Mouse (Mus musculus) forebrain, embryonic 10.5 days (tissue): ENCODE results near the gene Hsd17b1. TPM values are rescaled to one million over a fixed set of nuclear protein-coding genes. Genes with fewer than 3 reads are reported as not detected.

Experiments used
- DNase-seq: peaks from one replicate; pipeline ENCODE4 v3.0.0-alpha.2; 2017; ENCODE audit warnings: low spot score; ENCODE audit errors: extremely low spot score
- H3K27ac ChIP-seq: fragments of 300-500 bp; sonication (generic); 2 replicates; pipeline ENCODE4 v1.5.1; 2016; ENCODE audit warnings: mild to moderate bottlenecking
- H3K27me3 ChIP-seq: fragments of 300-500 bp; sonication (generic); 2 replicates; pipeline ENCODE4 v1.6.1; 2016; ENCODE audit warnings: mild to moderate bottlenecking; ENCODE audit not compliant: poor library complexity, severe bottlenecking
- H3K36me3 ChIP-seq: fragments of 300-500 bp; sonication (generic); replicated peaks from 2 replicates; pipeline ENCODE4 v1.6.1; 2016; ENCODE audit warnings: mild to moderate bottlenecking, moderate library complexity
- H3K4me1 ChIP-seq: fragments of 300-500 bp; sonication (generic); 2 replicates; pipeline ENCODE4 v1.6.1; 2016
- H3K4me3 ChIP-seq: fragments of 300-500 bp; sonication (generic); 2 replicates; pipeline ENCODE4 v1.5.1; 2016; ENCODE audit warnings: mild to moderate bottlenecking, moderate library complexity
- H3K9me3 ChIP-seq: fragments of 300-500 bp; sonication (generic); 2 replicates; pipeline ENCODE4 v1.6.1; 2016; ENCODE audit warnings: mild to moderate bottlenecking, moderate library complexity
- WGBS: fragments of 180-500 bp; shearing (Covaris S2); methylation state at CpG from one replicate; pipeline ENCODE4 v1.1.7; 2016; 5-methylcytosine and 5-hydroxymethylcytosine counted together
- polyA plus RNA-seq: library from polyadenylated mRNA; unstranded; fragments of >200 nt; fragmentation: Nextera tagmentation; extraction: Ambion mirVana; gene quantifications from 2 replicates; pipeline ENCODE4 v1.2.1, GENCODE M21; 2016

Hsd17b1 gene
- polyA plus RNA-seq, 1 experiment from 2014 or later, result 0.10 TPM

GRCm38 (mm10) chr11:101062971-101063675 is 15.1 kb upstream of the Hsd17b1 start:
- Histone ChIP-seq H3K27me3 (peaks cover 10% of the 10 kb centered on the region; the same call in 1 of the 2 replicates), H3K4me3 (no peak overlapping the region), H3K4me1 (peaks cover 39% of the 10 kb centered on the region), H3K27ac (peak overlapping the region; percentile 70), H3K36me3 (peaks cover 46% of the 10 kb centered on the region), H3K9me3 (no peaks in the 10 kb centered on the region)
- WGBS, result 79% methylated on average over 14 of the region's 14 CpGs
- DNase-seq, result no peak

GRCm38 (mm10) chr11:101063676-101064327 is 14.4 kb upstream of the Hsd17b1 start:
- Histone ChIP-seq H3K4me3 (no peak overlapping the region), H3K4me1 (peaks cover 34% of the 10 kb centered on the region), H3K36me3 (peaks cover 40% of the 10 kb centered on the region), H3K27ac (peak overlapping the region; percentile 70), H3K9me3 (no peaks in the 10 kb centered on the region), H3K27me3 (peaks cover 17% of the 10 kb centered on the region)
- no peak for DNase-seq
- 71% methylated on average over 12 of the region's 12 CpGs for WGBS

- no peak overlapping the region for H3K27ac ChIP-seq
- WGBS, result 84% methylated on average over 4 of the region's 4 CpGs
- peaks cover 37% of the 10 kb centered on the region for H3K4me1 ChIP-seq
- DNase-seq, result no peak
- peaks cover 33% of the 10 kb centered on the region for H3K36me3 ChIP-seq
- H3K4me3 ChIP-seq, result no peak overlapping the region
- no peaks in the 10 kb centered on the region for H3K9me3 ChIP-seq
- H3K27me3 ChIP-seq, result peaks cover 23% of the 10 kb centered on the region
These were observed 13.7 kb upstream of the Hsd17b1 start for GRCm38 (mm10) chr11:101064462-101064861.

- WGBS, result 90% methylated on average over 9 of the region's 9 CpGs
- peaks cover 28% of the 10 kb centered on the region for H3K36me3 ChIP-seq
- DNase-seq, result no peak
- peaks cover 41% of the 10 kb centered on the region for H3K4me1 ChIP-seq
- peaks cover 23% of the 10 kb centered on the region for H3K27me3 ChIP-seq
- no peak overlapping the region for H3K4me3 ChIP-seq
- H3K27ac ChIP-seq, result no peak overlapping the region
- H3K9me3 ChIP-seq, result no peaks in the 10 kb centered on the region
These were observed 13.2 kb upstream of the Hsd17b1 start for GRCm38 (mm10) chr11:101065002-101065401.

- H3K27ac ChIP-seq, result peak overlapping the region; percentile 71
These were observed 11.4 kb upstream of the Hsd17b1 start for GRCm38 (mm10) chr11:101066549-101067412.

GRCm38 (mm10) chr11:101069391-101070188 is 8.6 kb upstream of the Hsd17b1 start, which contains the start of gene Naglu:
Gene Naglu (plus strand): TSS chr11:101070012.
- DNase-seq, result peak; percentile 94
- peak within 1 kb of the TSS; percentile 90 for H3K27ac ChIP-seq

More at GRCm38 (mm10) chr11:101066549-101067412, 11.4 kb upstream of the Hsd17b1 start:
- H3K9me3 ChIP-seq, result no peaks in the 10 kb centered on the region
- H3K27me3 ChIP-seq, result peaks cover 36% of the 10 kb centered on the region
- WGBS, result 19% methylated on average over 18 of the region's 18 CpGs
- peak overlapping the region; percentile 50 for H3K4me3 ChIP-seq
- H3K4me1 ChIP-seq, result peaks cover 53% of the 10 kb centered on the region
- H3K36me3 ChIP-seq, result peaks cover 18% of the 10 kb centered on the region
- DNase-seq, result peak; percentile 88

GRCm38 (mm10) chr11:101070189-101070527 is 8.1 kb upstream of the Hsd17b1 start:
- WGBS, result 1% methylated on average over 36 of the region's 36 CpGs
- Histone ChIP-seq H3K9me3 (no peaks in the 10 kb centered on the region), H3K36me3 (no peaks in the 10 kb centered on the region; the same call in 1 of the 2 replicates), H3K27ac (peak overlapping the region; percentile 90), H3K27me3 (peaks cover 50% of the 10 kb centered on the region), H3K4me1 (peaks cover 31% of the 10 kb centered on the region), H3K4me3 (peak overlapping the region; percentile 71)
- no peak for DNase-seq

More at GRCm38 (mm10) chr11:101069391-101070188, 8.6 kb upstream of the Hsd17b1 start, which contains the start of gene Naglu:
- Histone ChIP-seq H3K36me3 (no peaks in the 10 kb centered on the region; the same call in 1 of the 2 replicates), H3K27me3 (peaks cover 50% of the 10 kb centered on the region), H3K4me3 (peak within 1 kb of the TSS; percentile 71), H3K4me1 (peaks cover 31% of the 10 kb centered on the region), H3K9me3 (no peaks in the 10 kb centered on the region)
- 5% methylated on average over 35 of the region's 35 CpGs for WGBS

- peaks cover 53% of the 10 kb centered on the region for H3K27me3 ChIP-seq
- no peak overlapping the region for H3K27ac ChIP-seq
- DNase-seq, result no peak
- peaks cover 31% of the 10 kb centered on the region for H3K4me1 ChIP-seq
- no peaks in the 10 kb centered on the region for H3K9me3 ChIP-seq
- 76% methylated on average over 6 of the region's 6 CpGs for WGBS
- no peaks in the 10 kb centered on the region; the same call in 1 of the 2 replicates for H3K36me3 ChIP-seq
- H3K4me3 ChIP-seq, result peak overlapping the region; percentile 71
These were observed 7.2 kb upstream of the Hsd17b1 start for GRCm38 (mm10) chr11:101070987-101071386.

- DNase-seq, result no peak
- 72% methylated on average over 14 of the region's 14 CpGs for WGBS
- Histone ChIP-seq H3K36me3 (peaks cover 6% of the 10 kb centered on the region), H3K27ac (no peak overlapping the region), H3K4me1 (peaks cover 24% of the 10 kb centered on the region), H3K27me3 (peaks cover 57% of the 10 kb centered on the region), H3K9me3 (no peaks in the 10 kb centered on the region), H3K4me3 (no peak overlapping the region; the same call in 1 of the 2 replicates)
These were observed 6.3 kb upstream of the Hsd17b1 start for GRCm38 (mm10) chr11:101071810-101072428.

GRCm38 (mm10) chr11:101079746-101080145 is 1.5 kb downstream of the Hsd17b1 start:
- 1% methylated on average over 27 of the region's 27 CpGs for WGBS
- Histone ChIP-seq H3K36me3 (peaks cover 15% of the 10 kb centered on the region), H3K27me3 (peaks cover 63% of the 10 kb centered on the region), H3K27ac (no peak overlapping the region), H3K4me1 (peaks cover 37% of the 10 kb centered on the region), H3K4me3 (peak overlapping the region; percentile 13; the same call in 1 of the 2 replicates), H3K9me3 (no peaks in the 10 kb centered on the region)
- no peak for DNase-seq

- DNase-seq, result no peak
- WGBS, result 52% methylated on average over 5 of the region's 5 CpGs
- peaks cover 22% of the 10 kb centered on the region for H3K36me3 ChIP-seq
- H3K9me3 ChIP-seq, result no peaks in the 10 kb centered on the region
- peaks cover 63% of the 10 kb centered on the region for H3K27me3 ChIP-seq
- H3K27ac ChIP-seq, result no peak overlapping the region
- peaks cover 38% of the 10 kb centered on the region for H3K4me1 ChIP-seq
- no peak overlapping the region for H3K4me3 ChIP-seq
These were observed 2.2 kb downstream of the Hsd17b1 start for GRCm38 (mm10) chr11:101080421-101080820.
